Mouse (Mus musculus): Measurements from ENCODE around the gene Atp5s. TPM values are rescaled to one million over a fixed set of nuclear protein-coding genes. Genes with fewer than 3 reads are reported as not detected.

Atp5s gene
- polyA plus RNA-seq, 1 experiment, result 93.4 TPM

DNA sequence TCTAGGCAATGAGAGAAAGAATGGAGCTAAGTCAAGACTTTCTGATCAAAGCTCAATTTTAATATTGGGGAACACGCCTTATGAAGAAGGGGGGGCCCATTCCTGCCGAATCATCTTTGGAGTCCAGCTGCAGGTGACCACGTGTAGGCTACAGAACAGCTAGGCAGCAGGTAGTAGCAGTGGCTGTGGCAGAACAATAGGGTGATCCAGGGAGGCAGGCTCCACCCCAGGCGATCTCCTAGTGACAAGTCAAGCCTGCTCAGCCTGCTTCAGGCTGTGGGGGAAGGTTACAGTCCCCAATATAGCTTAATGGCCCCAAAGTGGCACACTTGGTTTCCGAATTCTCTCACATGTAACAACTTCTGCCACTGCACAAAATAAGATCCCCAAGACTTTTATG lies 7.5 kb downstream of the Atp5s start:
- Histone ChIP-seq H3K36me3 (ENCODE audit: control insufficient read depth, insufficient read depth, low read length) (no peaks in the 10 kb centered on the region; the same call in 1 of the 2 replicates), H3K27me3 (ENCODE audit: control insufficient read depth, insufficient read depth, low read length) (no peaks in the 10 kb centered on the region), H3K4me3 (ENCODE audit: control insufficient read depth, low read depth, low read length) (no peak overlapping the region), H3K4me1 (ENCODE audit: control insufficient read depth, insufficient read depth, low read length) (no peaks in the 10 kb centered on the region), H3K27ac (ENCODE audit: control insufficient read depth, insufficient read depth, low read depth, low read length) (no peak overlapping the region)
- TF ChIP-seq CTCF (IDR thresholded peaks at IDR 0.05; ENCODE audit: control insufficient read depth, insufficient read depth, insufficient replicate concordance, low read depth, low read length) (no peak), POLR2A (IDR thresholded peaks at IDR 0.05; ENCODE audit: control insufficient read depth, low read depth, low read length) (no peak)

DNA sequence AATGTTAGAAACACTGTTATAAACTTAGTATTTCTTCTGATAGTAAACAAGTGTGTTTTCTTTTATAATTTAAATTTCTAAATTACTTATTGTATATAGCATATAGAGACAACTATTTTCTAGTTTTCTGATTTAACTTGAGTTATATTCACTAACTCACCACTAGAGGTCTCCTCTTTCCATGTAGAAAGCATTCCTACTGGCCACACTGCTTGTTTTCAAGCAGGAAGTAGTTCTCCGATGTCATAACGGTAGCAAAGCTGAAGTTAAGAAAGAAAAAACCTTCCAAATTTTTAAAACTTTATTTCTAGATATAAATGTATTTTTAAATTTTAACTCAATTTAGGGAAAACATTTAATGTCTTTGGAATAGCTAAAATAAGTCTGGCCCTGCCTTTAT lies 8.8 kb downstream of the Atp5s start:
- H3K4me1 ChIP-seq (ENCODE audit: control insufficient read depth, insufficient read depth, low read length), result no peaks in the 10 kb centered on the region
- no peak overlapping the region for H3K4me3 ChIP-seq (ENCODE audit: control insufficient read depth, low read depth, low read length)
- TF ChIP-seq POLR2A (IDR thresholded peaks at IDR 0.05; ENCODE audit: control insufficient read depth, low read depth, low read length) (no peak), CTCF (IDR thresholded peaks at IDR 0.05; ENCODE audit: control insufficient read depth, insufficient read depth, insufficient replicate concordance, low read depth, low read length) (no peak)
- H3K27ac ChIP-seq (ENCODE audit: control insufficient read depth, insufficient read depth, low read depth, low read length), result no peak overlapping the region
- H3K27me3 ChIP-seq (ENCODE audit: control insufficient read depth, insufficient read depth, low read length), result no peaks in the 10 kb centered on the region
- H3K36me3 ChIP-seq (ENCODE audit: control insufficient read depth, insufficient read depth, low read length), result no peaks in the 10 kb centered on the region; the same call in 1 of the 2 replicates

DNA sequence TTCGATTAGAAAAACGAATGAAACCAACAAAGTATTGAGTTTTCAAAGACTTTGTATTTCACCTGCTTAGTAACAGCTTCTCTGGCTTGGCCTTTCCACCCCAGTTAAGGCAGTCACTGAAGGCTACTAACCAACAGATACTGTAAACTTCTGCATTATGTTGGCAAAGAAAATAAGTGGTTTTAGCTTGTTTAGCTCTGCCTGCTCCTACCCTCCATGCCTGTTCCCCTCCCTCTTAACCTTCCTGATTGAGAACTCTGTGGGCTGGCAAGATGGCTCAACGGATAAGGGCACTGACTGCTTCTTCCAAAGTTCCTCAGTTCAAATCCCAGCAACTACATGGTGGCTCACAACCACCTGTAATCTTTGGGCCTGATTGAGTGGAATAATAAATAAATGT lies 9.2 kb downstream of the Atp5s start:
- H3K36me3 ChIP-seq (ENCODE audit: control insufficient read depth, insufficient read depth, low read length), result no peaks in the 10 kb centered on the region
- no peak for TF ChIP-seq POLR2A (IDR thresholded peaks at IDR 0.05; ENCODE audit: control insufficient read depth, low read depth, low read length)
- no peak for TF ChIP-seq CTCF (IDR thresholded peaks at IDR 0.05; ENCODE audit: control insufficient read depth, insufficient read depth, insufficient replicate concordance, low read depth, low read length)
- no peaks in the 10 kb centered on the region for H3K27me3 ChIP-seq (ENCODE audit: control insufficient read depth, insufficient read depth, low read length)
- no peak overlapping the region for H3K4me3 ChIP-seq (ENCODE audit: control insufficient read depth, low read depth, low read length)
- H3K4me1 ChIP-seq (ENCODE audit: control insufficient read depth, insufficient read depth, low read length), result no peaks in the 10 kb centered on the region
- H3K27ac ChIP-seq (ENCODE audit: control insufficient read depth, insufficient read depth, low read depth, low read length), result no peak overlapping the region

DNA sequence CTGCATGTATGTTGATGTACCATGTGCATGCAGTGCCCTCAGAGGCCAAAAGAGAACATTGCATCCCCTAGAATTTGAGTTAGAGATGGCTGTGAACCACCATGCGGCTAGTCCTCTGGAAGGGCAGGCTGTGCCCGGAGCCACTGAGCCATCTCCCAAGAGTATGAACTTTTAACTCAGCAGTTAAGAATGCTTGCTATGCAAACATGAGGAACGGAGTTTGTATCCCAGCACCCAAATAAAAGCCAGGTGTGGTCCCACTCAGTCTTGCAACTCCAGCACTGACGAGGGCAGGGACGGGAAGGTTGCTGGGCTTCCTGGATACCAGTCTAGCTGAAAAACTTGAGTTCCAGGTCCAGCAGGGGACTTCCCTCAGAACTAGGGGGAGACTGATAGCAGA lies 17.2 kb downstream of the Atp5s start:
- Histone ChIP-seq H3K4me1 (ENCODE audit: control insufficient read depth, insufficient read depth, low read length) (no peaks in the 10 kb centered on the region), H3K27me3 (ENCODE audit: control insufficient read depth, insufficient read depth, low read length) (no peaks in the 10 kb centered on the region), H3K27ac (ENCODE audit: control insufficient read depth, insufficient read depth, low read depth, low read length) (no peak overlapping the region), H3K4me3 (ENCODE audit: control insufficient read depth, low read depth, low read length) (no peak overlapping the region), H3K36me3 (ENCODE audit: control insufficient read depth, insufficient read depth, low read length) (no peaks in the 10 kb centered on the region; the same call in 1 of the 2 replicates)
- TF ChIP-seq POLR2A (IDR thresholded peaks at IDR 0.05; ENCODE audit: control insufficient read depth, low read depth, low read length) (no peak), CTCF (IDR thresholded peaks at IDR 0.05; ENCODE audit: control insufficient read depth, insufficient read depth, insufficient replicate concordance, low read depth, low read length) (no peak)

DNA sequence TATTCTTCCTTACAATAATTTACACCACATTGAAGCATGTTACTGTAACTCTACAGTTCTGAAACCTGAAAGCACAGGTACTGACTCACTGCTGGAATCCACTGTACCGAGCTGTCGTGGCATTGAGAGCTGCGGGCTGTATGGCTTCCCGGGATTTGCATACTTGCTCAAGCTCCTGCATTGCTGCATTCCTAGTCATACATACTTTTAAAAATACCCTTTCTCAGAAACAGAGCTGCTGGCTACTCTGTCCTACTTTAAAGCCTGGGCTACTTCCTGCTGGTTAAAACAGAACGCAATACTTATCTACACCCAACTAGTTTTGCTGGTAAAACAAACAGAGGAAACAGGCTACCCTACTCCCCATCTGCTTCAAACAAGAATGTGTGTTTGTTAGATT lies 19.4 kb downstream of the Atp5s start:
- H3K27me3 ChIP-seq (ENCODE audit: control insufficient read depth, insufficient read depth, low read length), result no peaks in the 10 kb centered on the region
- no peaks in the 10 kb centered on the region for H3K4me1 ChIP-seq (ENCODE audit: control insufficient read depth, insufficient read depth, low read length)
- H3K27ac ChIP-seq (ENCODE audit: control insufficient read depth, insufficient read depth, low read depth, low read length), result no peak overlapping the region
- no peaks in the 10 kb centered on the region; the same call in 1 of the 2 replicates for H3K36me3 ChIP-seq (ENCODE audit: control insufficient read depth, insufficient read depth, low read length)
- TF ChIP-seq CTCF (IDR thresholded peaks at IDR 0.05; ENCODE audit: control insufficient read depth, insufficient read depth, insufficient replicate concordance, low read depth, low read length) (no peak), POLR2A (IDR thresholded peaks at IDR 0.05; ENCODE audit: control insufficient read depth, low read depth, low read length) (no peak)
- no peak overlapping the region for H3K4me3 ChIP-seq (ENCODE audit: control insufficient read depth, low read depth, low read length)

DNA sequence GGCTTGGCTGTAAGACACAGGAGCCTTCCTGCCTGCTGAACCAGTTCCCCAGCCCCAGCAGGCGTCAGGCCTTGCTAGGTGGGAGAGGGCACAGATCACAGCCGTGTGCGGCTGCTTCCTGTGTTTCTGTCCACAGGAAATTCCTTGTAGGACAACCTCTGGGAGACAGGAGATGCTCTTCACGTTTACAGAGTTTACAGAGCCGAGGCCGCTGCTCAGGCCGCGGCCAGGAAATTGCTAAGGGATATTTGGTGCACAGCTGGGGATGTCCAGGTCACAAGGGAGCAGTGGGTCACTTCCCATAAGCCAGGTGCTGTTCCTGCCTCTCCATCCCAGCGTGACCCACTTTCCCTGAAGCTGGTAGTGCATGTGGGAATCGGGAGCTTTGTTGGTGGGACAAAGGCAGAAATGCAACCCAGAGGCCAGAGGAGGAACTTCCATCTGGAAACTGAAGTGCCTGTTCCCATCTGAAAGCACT lies 27.2 kb downstream of the Atp5s start:
- H3K36me3 ChIP-seq (ENCODE audit: control insufficient read depth, insufficient read depth, low read length), result no peaks in the 10 kb centered on the region
- H3K4me1 ChIP-seq (ENCODE audit: control insufficient read depth, insufficient read depth, low read length), result no peaks in the 10 kb centered on the region; the same call in 1 of the 2 replicates
- no peak overlapping the region for H3K4me3 ChIP-seq (ENCODE audit: control insufficient read depth, low read depth, low read length)
- H3K27me3 ChIP-seq (ENCODE audit: control insufficient read depth, insufficient read depth, low read length), result no peaks in the 10 kb centered on the region
- no peak overlapping the region for H3K27ac ChIP-seq (ENCODE audit: control insufficient read depth, insufficient read depth, low read depth, low read length)
- TF ChIP-seq POLR2A (IDR thresholded peaks at IDR 0.05; ENCODE audit: control insufficient read depth, low read depth, low read length) (no peak), CTCF (IDR thresholded peaks at IDR 0.05; ENCODE audit: control insufficient read depth, insufficient read depth, insufficient replicate concordance, low read depth, low read length) (no peak)

DNA sequence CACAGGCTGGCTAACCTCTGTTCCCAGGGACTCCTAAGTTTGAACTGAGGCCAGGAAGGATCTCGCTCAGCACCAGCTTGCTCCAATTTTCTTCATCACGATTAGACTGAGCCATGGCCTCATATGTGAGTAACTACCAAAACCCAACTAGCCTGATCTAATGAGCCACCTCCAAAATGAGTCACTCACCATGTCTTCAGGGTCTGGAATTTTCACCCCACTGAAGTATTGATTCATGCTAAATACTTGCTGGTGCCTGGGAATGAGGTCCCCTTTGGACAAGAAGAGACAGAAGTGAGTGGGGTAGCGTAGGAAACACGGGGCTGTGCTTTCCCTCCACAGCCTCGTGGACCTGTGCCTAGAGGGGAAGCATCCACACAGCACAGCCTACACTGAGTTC lies 29.2 kb downstream of the Atp5s start:
- Histone ChIP-seq H3K27ac (ENCODE audit: control insufficient read depth, insufficient read depth, low read depth, low read length) (no peak overlapping the region), H3K36me3 (ENCODE audit: control insufficient read depth, insufficient read depth, low read length) (no peaks in the 10 kb centered on the region), H3K4me1 (ENCODE audit: control insufficient read depth, insufficient read depth, low read length) (peaks cover 2% of the 10 kb centered on the region), H3K27me3 (ENCODE audit: control insufficient read depth, insufficient read depth, low read length) (no peaks in the 10 kb centered on the region), H3K4me3 (ENCODE audit: control insufficient read depth, low read depth, low read length) (no peak overlapping the region)
- TF ChIP-seq CTCF (IDR thresholded peaks at IDR 0.05; ENCODE audit: control insufficient read depth, insufficient read depth, insufficient replicate concordance, low read depth, low read length) (no peak), POLR2A (IDR thresholded peaks at IDR 0.05; ENCODE audit: control insufficient read depth, low read depth, low read length) (no peak)

DNA sequence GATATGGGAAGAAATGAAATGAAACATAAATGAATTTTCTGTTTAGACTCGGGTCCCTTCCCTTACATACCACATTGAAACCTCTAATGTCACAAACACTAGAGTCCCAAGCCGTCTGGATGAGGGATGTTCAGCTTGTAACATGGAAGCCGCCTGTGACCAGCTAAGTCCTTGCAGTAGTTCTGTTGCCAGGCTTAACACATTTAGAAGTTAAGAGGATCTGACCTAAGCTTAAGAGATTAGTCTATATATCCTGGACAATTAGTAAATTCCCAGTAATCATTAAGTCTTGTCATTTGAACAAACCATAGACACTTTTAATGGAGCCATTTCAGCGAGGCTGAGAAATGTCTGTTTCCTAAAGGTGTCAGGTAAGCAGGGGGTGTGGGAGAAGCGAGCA lies 31.3 kb downstream of the Atp5s start:
- TF ChIP-seq POLR2A (IDR thresholded peaks at IDR 0.05; ENCODE audit: control insufficient read depth, low read depth, low read length) (no peak), CTCF (IDR thresholded peaks at IDR 0.05; ENCODE audit: control insufficient read depth, insufficient read depth, insufficient replicate concordance, low read depth, low read length) (no peak)
- peaks cover 2% of the 10 kb centered on the region for H3K4me1 ChIP-seq (ENCODE audit: control insufficient read depth, insufficient read depth, low read length)
- no peak overlapping the region for H3K27ac ChIP-seq (ENCODE audit: control insufficient read depth, insufficient read depth, low read depth, low read length)
- H3K27me3 ChIP-seq (ENCODE audit: control insufficient read depth, insufficient read depth, low read length), result no peaks in the 10 kb centered on the region
- no peak overlapping the region for H3K4me3 ChIP-seq (ENCODE audit: control insufficient read depth, low read depth, low read length)
- H3K36me3 ChIP-seq (ENCODE audit: control insufficient read depth, insufficient read depth, low read length), result no peaks in the 10 kb centered on the region
